Mouse (Mus musculus) B cell, adult 2 months (primary cell): ENCODE results near the gene Slc12a3.
A peak's percentile ranks its signal among the peaks of the same experiment; 100 is the strongest.
"Not testable (repeated sequence)": the region's sequence is repeated elsewhere in the genome, so short reads cannot be mapped to it uniquely, and the experiment has no call there.

Experiments used
- DNase-seq, 2 experiments: peaks; one replicate each; pipeline ENCODE4 v3.0.0; 2022

The Slc12a3 gene

GRCm38 (mm10) chr8:94376580-94376979, 47.6 kb downstream of the Slc12a3 start:
- DNase-seq, result peak; percentile 67 to 70

- peak; percentile 69 to 76 for DNase-seq
Measured at GRCm38 (mm10) chr8:94377031-94377430, 48.0 kb downstream of the Slc12a3 start.

GRCm38 (mm10) chr8:94377714-94378205, 48.8 kb downstream of the Slc12a3 start:
- DNase-seq, result no peak

- peak; percentile 79 to 83 for DNase-seq
Measured at GRCm38 (mm10) chr8:94378763-94379415, 49.9 kb downstream of the Slc12a3 start.

GRCm38 (mm10) chr8:94379686-94380085, 50.7 kb downstream of the Slc12a3 start:
- DNase-seq, result no peak

GRCm38 (mm10) chr8:94384166-94384565, 55.2 kb downstream of the Slc12a3 start:
- no peak for DNase-seq

- DNase-seq, result no peak
Measured at GRCm38 (mm10) chr8:94385506-94386213, 56.7 kb downstream of the Slc12a3 start.

- peak; percentile 96 for DNase-seq
Measured at GRCm38 (mm10) chr8:94386214-94387026, 57.4 kb downstream of the Slc12a3 start, which contains the start of gene Herpud1. Gene Herpud1, plus strand, starts transcription at chr8:94386438.

GRCm38 (mm10) chr8:94387027-94387684, 58.2 kb downstream of the Slc12a3 start:
- DNase-seq, result peak; percentile 71 to 74

GRCm38 (mm10) chr8:94387785-94388184, 58.8 kb downstream of the Slc12a3 start:
- DNase-seq, result peak in 1 of 2 experiments; percentile 34

- DNase-seq, result no peak
Measured at GRCm38 (mm10) chr8:94389531-94389930, 60.5 kb downstream of the Slc12a3 start.

GRCm38 (mm10) chr8:94390429-94390828, 61.4 kb downstream of the Slc12a3 start:
- DNase-seq, result no peak

- DNase-seq, result no peak
Measured at GRCm38 (mm10) chr8:94390910-94391309, 61.9 kb downstream of the Slc12a3 start.

GRCm38 (mm10) chr8:94392147-94392546, 63.1 kb downstream of the Slc12a3 start:
- DNase-seq, result peak; percentile 74 to 80

GRCm38 (mm10) chr8:94392648-94393047, 63.6 kb downstream of the Slc12a3 start:
- no peak for DNase-seq

GRCm38 (mm10) chr8:94395851-94396540, 67.0 kb downstream of the Slc12a3 start:
- DNase-seq, result no peak

GRCm38 (mm10) chr8:94396964-94397657, 68.1 kb downstream of the Slc12a3 start:
- DNase-seq, result peak; percentile 66 to 69

- no peak for DNase-seq
Measured at GRCm38 (mm10) chr8:94398587-94398986, 69.6 kb downstream of the Slc12a3 start.

- DNase-seq, result no peak
Measured at GRCm38 (mm10) chr8:94399361-94399953, 70.5 kb downstream of the Slc12a3 start.

GRCm38 (mm10) chr8:94399957-94400356, 71.0 kb downstream of the Slc12a3 start:
- not testable (repeated sequence) for DNase-seq
